Mouse (Mus musculus): ENCODE data around the gene Mtmr12.
A peak's percentile ranks its signal among the peaks of the same experiment; 100 is the strongest.

DNA sequence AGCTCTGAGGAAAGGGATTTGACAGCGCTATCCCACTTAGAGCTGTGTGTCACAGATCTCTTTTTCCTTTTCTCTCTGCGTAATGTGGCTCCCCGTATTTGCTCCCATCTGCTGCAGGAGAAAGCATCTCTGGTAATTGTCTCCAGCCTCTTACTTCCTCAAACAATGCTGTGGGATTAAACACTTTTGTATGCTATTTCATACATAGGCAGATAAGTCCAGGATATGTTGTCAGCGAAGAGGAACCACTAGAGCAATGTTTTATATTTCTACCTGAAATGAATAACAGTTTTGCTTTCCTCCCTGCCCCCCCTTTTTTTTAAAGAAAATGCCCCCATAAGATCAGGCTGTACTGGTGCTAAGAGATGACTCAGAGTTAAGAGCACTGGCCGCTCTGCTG, 103.7 kb downstream of the Mtmr12 start:
- TF ChIP-seq EP300 (IDR thresholded peaks at IDR 0.05; ENCODE audit: low read depth in 1 of 2, low read length in 2 of 2): peak in 1 of 2 experiments; percentile 52; a peak in 2 of 4 replicates
- TF ChIP-seq CTCF (IDR thresholded peaks at IDR 0.05 in 2 of 3, conservative IDR thresholded peaks at IDR 0.05 in 1 of 3; ENCODE audit: control insufficient read depth in 1 of 3, insufficient read depth in 1 of 3, low read depth in 2 of 3, low read length in 3 of 3, poor library complexity in 1 of 3, severe bottlenecking in 1 of 3): no peak
- TF ChIP-seq NELFE (IDR thresholded peaks at IDR 0.05; ENCODE audit: low read depth, low read length): no peak
- TF ChIP-seq TAL1 (IDR thresholded peaks at IDR 0.05; ENCODE audit: low read length): no peak
- TF ChIP-seq MAZ (IDR thresholded peaks at IDR 0.05; ENCODE audit: low read depth, low read length): peak; percentile 24; the same call in 1 of the 2 replicates
- no peak for TF ChIP-seq GABPA (IDR thresholded peaks at IDR 0.05; ENCODE audit: low read depth, low read length)
- TF ChIP-seq E2F4 (IDR thresholded peaks at IDR 0.05; ENCODE audit: borderline replicate concordance, low read depth, low read length): no peak

Measured in MEL (cell line).